Mouse (Mus musculus) brain, embryonic 14.5 days (tissue): ENCODE data around the gene Dennd1b.

Experiments used
- CTCF ChIP-seq: fragments of 200-500 bp; IDR thresholded peaks from 2 replicates; pipeline ENCODE4 v1.5.1; 2012; ENCODE audit warnings: inconsistent platforms, mild to moderate bottlenecking, moderate library complexity, borderline replicate concordance; ENCODE audit not compliant: insufficient read depth, insufficient read length; ENCODE audit errors: extremely low read depth
- POLR2A ChIP-seq: fragments of 200-500 bp; IDR thresholded peaks from 2 replicates; pipeline ENCODE4 v1.6.1; 2012; ENCODE audit warnings: mild to moderate bottlenecking, inconsistent platforms, borderline replicate concordance; ENCODE audit not compliant: poor library complexity, insufficient read depth, insufficient read length, severe bottlenecking; ENCODE audit errors: extremely low read depth

DNA sequence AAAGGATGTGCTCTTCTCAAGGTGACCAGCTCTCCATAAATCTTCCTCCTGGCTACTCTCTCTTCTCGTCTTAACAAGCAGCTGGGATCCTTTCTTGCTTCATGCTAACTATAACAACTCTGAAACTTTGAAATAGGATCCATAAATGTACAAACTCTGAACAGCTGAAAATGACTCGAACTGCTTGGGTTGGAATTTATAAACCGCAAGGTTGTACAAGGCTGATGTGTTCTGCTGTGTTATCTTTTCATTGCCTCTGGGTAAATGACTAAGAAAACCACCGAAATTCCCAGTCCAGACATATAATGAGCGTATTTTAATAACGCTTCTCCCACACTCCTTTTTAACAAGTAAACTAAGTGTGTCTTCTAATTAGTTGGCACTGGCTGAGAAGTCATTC is 27.1 kb upstream of the Dennd1b start:
- TF ChIP-seq CTCF (no peak), POLR2A (no peak)
